Mouse (Mus musculus): ENCODE results near the gene Aagab.

Aagab gene

GRCm38 (mm10) chr9:63602043-63602939 lies at the start of gene Aagab, which contains the start of gene Iqch:
Gene Aagab, plus strand, starts transcription at chr9:63602660.
Gene Iqch, minus strand, starts transcription at chr9:63602493.
- peak; percentile 97 for DNase-seq

DNA sequence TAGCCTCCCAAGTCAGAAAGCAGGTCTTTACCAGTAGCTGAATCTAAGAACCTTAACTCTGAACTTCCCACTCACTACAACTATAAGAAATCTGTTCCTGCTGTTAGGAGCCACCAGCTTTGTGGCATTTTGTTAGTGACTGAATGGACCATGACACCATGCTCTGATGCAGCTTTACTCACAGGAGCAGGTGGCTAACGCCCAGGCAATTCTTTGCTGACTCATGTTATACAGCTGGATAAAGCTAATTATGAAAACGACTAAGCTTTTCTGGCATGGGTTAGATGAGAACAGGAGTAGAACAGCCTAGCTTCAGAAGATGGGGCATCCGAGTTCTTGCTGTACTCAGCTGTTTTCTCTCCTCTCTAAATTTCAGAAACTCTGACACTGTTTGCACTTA lies 48.8 kb upstream of the Aagab start:
- DNase-seq, result peak; percentile 48

DNA sequence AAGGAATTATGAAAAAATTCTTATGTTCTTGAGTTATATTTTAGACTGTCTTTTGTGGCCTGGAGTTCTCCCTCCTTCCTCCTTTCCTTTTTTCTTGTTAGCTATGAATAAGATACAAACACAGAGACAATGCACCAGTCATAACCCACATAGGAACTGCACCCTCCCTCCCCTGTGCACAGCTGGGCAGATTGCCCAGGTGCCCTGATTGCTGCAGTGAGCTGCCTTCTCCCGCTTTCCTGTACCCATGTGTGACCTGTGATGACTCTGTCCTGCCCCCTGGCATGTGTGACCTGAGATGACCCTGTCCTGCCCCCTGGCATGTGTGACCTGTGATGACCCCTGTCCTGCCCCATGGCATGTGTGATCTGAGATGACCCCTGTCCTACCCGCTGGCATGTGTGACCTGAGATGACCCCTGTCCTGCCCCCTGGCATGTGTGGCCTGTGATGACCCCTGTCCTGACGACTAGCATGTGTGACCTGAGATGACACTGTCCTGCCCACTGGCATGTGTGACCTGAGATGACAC lies 46.9 kb upstream of the Aagab start:
- DNase-seq, result no peak

- no peak for DNase-seq
These were observed 46.1 kb upstream of the Aagab start for GRCm38 (mm10) chr9:63556316-63556715.

GRCm38 (mm10) chr9:63556933-63557332 lies 45.5 kb upstream of the Aagab start:
- no peak for DNase-seq

- no peak for DNase-seq
These were observed 40.5 kb upstream of the Aagab start for GRCm38 (mm10) chr9:63561931-63562330.

GRCm38 (mm10) chr9:63563436-63563835 lies 39.0 kb upstream of the Aagab start:
- DNase-seq, result no peak

DNA sequence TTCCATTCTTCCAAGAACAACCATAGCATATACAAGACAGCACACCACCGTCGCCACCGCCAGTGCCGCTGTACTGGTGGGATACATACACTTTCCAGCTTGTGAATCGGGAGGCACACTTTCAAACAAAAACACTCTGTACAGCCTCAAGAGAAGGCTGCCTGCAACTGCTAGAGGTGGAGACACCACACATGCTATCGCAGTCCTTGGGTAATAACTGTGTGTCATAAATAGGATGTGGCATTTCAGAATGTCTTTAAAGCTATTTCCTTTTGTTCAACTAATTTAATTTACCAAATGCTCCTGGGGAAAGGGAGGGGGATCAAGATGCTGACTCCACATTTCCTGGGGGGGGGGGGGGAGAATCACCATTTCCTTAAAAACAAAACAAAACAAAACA lies 34.1 kb upstream of the Aagab start:
- no peak for DNase-seq

DNA sequence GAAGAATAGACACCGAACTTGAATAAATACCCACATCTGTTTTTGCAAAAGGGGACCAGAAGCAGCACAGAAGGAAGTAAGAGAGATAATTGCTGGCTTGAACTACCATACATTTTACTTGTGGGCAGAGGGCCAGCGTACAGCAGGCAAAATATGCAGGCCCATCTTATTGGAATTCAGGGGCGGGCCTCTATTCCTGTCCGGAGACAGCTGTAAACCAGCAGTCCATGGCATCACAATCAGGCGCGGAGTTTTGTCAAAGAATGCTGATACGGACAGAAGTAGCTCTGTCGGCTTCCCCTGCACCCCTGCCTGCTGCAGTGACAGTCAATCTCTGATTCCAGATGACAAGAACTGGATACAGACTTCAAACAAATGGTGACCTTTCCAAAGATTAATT lies 33.7 kb upstream of the Aagab start:
- no peak for DNase-seq

DNA sequence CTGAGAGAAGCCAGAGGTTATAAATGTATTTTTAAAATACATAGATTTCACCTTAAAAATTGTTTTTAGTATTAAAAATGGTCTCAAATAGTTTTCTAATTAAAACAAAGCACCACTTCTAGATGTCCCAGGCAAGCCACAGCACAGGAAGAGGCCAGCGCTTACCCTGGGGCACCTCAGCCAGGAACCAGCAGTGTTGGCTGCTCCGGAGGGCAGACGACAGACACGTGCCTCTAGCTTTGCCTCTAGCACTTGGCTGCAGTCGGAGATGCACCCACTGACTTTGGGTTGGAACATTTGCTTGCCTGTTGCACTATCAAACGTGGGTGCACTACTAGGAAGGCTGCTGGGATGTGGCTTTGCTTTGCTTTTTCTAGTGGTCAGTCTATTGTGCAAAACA lies 30.6 kb upstream of the Aagab start:
- DNase-seq, result no peak

DNA sequence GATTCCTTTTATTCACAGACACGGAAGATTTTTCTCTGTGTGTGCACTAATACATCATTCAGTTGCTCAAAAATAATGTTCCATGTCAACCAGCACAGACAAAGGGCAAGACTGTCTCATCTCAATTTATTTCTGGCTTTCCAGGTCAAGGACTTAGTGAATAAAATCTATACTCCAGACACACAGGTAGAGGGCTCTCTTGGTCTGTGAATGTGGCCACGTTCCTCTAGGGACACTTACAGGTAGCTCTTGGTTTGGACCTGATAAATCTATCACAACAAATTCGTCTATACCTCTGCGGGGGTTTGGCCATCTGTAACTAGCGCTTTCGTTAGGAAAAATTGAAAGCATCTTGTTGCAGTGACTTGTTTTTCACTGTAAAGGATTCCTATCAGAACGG lies 29.6 kb upstream of the Aagab start:
- DNase-seq, result no peak

DNA sequence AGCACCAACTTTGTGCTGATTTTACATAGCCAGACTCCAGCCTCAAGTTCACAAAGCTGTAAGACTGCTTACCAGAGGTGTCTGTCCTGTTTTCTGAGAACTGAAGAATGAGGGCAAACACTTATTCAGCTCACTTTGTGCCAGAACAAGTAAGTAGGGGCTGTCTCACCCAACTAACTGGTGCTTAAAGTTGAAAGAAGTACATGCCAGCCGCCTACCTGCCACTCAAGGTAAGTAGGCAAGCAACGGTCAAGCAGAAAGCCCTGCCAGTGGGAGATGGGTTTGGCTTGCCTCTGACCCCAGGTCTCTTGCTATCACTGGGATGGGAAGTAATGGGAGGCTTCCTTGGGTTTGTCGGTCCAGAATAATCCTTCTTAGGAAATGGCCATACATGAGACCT lies 25.0 kb upstream of the Aagab start:
- DNase-seq, result no peak

DNA sequence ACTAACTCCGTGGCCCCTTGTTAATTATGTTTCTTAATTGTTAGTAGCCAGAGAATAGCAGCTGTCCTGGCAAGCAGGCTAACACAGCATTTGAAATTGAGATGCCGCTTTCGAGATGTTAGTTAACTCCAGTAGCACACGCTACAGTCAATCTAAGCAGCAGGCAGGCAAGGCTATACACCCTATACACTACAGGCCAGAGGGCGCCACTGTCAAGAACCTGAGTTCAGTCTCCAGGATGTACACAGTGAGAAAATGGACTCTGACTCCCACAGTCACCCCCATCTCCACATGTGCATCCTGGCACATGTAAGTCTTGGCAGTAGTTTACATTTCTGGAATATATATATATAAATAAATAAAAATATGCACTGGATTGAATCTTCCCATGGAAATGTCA lies 22.8 kb upstream of the Aagab start:
- no peak for DNase-seq

GRCm38 (mm10) chr9:63580046-63580445 lies 22.4 kb upstream of the Aagab start:
- no peak for DNase-seq

- DNase-seq, result peak; percentile 49
These were observed 20.7 kb upstream of the Aagab start for GRCm38 (mm10) chr9:63581778-63582177.

DNA sequence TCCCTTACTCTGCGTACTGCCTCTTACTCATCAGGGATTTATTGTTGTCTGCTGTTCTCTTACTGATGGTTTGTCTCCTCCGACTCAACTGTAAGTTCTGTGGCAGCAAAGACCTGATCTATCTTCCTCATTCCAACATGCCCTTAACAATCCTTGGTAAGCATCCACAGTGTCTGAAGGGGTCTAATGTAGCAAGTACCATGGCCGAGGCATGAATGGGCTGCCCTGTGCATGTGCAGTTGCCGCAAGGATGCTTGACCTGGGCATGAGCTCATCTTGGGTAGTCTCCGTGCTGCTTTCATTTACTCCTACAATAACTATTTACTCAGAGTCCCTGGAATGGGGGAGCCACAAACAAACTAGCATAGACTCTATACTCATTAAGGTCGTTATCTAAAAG lies 17.2 kb upstream of the Aagab start:
- no peak for DNase-seq

DNA sequence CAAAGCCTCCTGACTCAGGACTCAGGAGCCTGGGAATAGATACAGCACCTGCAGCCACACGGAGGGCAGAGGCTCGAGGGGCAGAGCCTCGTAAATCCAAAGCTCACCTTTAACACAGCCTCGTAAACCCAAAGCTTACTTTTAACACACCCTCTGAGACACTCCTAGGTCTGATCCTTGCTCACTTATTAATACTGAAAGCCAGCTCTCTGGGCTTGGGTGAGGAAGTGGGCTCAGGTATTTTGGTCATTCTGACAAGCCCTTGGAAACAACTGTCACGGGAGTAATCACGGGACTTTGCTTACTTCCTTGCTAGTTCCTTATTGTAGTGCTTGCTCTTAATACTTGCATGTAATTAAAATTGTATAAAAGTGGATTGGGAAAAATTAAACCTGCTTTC lies 13.3 kb upstream of the Aagab start:
- no peak for DNase-seq

GRCm38 (mm10) chr9:63590592-63590991 lies 11.9 kb upstream of the Aagab start:
- no peak for DNase-seq

DNA sequence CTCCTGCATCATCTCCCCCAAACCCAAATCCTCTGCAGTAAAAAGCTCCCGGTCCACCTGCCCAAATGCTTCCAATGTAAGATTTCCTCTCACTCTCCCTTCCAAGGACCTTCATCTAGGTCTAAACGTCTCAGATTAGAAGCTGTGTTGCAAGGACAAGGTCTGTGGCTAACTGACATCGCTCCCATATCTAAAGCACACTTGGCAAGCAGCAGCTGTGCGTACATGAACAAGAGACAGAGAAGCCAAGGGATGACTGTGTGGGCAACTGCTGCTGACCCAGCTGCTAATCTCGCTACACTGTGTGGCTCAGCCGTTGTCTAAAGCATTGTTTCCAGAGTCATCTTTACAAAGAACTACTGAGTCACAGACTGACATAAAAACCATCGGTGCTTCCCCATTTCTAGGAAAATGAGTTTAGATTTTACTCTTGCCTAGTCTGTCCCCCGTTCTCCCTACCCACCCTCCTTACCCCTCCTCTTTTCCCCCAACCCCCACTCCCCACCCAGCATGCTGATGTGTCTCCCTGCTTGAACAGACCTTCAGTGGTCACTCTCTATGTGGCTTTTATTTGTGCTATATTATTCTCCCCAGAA lies 10.7 kb upstream of the Aagab start:
- DNase-seq, result no peak

DNA sequence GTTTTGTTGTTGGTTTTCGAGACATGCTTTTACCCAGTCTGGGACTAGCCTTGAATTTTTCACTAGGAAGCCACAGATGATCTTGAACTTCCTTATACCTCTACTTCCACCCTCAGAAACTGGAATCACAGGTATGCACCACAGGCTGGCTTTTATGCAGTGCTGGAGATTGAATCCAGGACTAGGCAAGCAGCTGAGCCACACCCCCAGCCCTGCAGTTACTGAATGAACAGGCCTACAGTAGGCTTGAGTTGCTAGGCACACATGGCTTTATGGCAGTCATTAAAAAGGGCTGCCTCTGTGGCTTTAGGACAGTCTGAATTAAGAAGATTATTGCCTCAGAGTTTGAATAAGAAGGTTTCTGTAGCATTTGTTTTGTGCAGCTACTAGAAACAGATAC lies 7.4 kb upstream of the Aagab start:
- no peak for DNase-seq

DNA sequence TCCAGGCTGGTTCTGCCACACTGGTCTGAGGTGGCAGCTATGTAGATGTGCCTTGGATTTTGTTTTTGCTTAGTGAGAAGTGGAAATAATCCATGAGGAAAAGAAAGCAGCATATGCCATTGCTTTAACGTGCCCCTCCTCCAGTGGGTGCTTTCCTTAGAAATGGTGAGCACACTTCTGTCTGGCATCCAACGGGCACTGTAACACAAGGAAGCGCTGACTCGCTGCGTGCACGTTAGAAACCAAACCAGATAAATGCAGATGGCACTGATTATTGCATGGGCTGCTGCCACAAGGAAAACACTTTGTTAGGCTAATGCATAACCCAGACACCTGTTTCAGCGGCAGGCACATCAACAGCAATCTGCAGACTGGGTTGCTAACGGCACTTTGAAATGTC lies 6.8 kb upstream of the Aagab start:
- DNase-seq, result no peak

- DNase-seq, result no peak
These were observed 5.8 kb upstream of the Aagab start for GRCm38 (mm10) chr9:63596660-63597059.

GRCm38 (mm10) chr9:63603849-63604248 lies 1.4 kb downstream of the Aagab start:
- no peak for DNase-seq

DNA sequence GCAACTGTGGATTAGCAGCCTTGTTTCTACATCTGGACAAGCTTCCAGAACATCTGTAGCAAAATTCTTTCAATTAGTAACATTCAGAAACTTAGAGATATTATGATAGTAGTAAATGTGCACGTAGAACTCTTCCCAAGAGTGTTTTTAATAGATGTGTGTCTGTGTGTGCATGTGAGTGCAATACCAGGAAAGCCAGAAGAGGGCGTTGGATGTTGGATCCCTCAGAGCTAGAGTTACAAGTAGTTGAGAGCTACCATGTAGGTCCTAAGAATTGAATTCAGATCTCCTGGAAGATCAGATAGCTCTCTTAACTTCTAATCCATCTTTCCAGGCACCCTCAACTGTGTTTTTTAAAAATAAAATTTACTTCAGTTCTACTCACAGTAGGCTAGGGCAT lies 4.1 kb downstream of the Aagab start:
- no peak for DNase-seq

Measured in layer of hippocampus, adult 9-11 months (tissue).